Mouse (Mus musculus): ENCODE data around the gene Krt8. TPM values are rescaled to one million over a fixed set of nuclear protein-coding genes. Genes with fewer than 3 reads are reported as not detected.

Krt8 gene
- polyA plus RNA-seq, 1 experiment from 2014 or later: 3.7 TPM

DNA sequence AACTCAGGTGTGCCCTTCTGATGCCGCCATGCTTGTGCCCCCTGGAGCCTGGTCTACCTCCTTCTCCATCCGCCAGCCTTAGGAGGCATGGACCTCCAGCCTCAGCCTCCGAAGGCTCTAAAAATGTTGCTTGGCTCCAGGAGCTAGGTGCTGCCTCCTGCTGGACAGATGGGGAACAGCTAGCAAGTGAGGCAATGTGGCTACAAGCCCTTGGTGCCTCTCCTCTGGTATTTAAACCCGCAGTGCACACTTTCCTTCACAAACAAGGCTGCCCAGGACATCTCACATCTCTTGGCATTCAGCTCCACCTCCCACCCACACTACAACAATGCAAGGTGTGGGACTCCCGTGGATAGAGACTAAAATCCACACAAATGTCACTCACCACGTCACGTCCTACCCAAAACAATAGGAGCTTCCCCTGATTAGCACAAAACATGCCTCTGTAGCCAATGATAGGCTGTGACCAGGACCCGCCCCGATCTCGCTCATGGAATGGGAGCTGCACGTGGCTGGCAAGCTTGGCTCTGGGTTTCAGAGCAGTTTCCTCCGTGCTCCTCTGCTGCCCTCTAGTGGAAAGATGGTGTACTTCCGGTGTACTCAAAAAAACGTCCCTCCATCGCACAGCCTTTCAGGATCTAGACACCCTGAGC lies 20.2 kb downstream of the Krt8 start:
- no peaks in the 10 kb centered on the region for H3K27me3 ChIP-seq (replicated peaks; ENCODE audit: control insufficient read depth, insufficient read depth, low read length)
- H3K9me3 ChIP-seq (replicated peaks; ENCODE audit: control insufficient read depth, low read length): no peaks in the 10 kb centered on the region
- peak; percentile 99 for DNase-seq (ENCODE audit: low spot score)
- no peaks in the 10 kb centered on the region for H3K36me3 ChIP-seq (ENCODE audit: control insufficient read depth, insufficient read depth, low read length)
- H3K4me3 ChIP-seq (ENCODE audit: low read depth, low read length): peak overlapping the region; percentile 21
- H3K4me1 ChIP-seq (ENCODE audit: control insufficient read depth, insufficient read depth, low read length): no peaks in the 10 kb centered on the region
- peak overlapping the region; percentile 46 for H3K4me2 ChIP-seq (ENCODE audit: low read length)
- WGBS: 2% methylated on average over 15 of the region's 15 CpGs
- peak; percentile 98 for ATAC-seq
- peak overlapping the region; percentile 52 for H3K9ac ChIP-seq (ENCODE audit: low read length)
- H3K27ac ChIP-seq (ENCODE audit: low read depth, low read length): peak overlapping the region; percentile 84

DNA sequence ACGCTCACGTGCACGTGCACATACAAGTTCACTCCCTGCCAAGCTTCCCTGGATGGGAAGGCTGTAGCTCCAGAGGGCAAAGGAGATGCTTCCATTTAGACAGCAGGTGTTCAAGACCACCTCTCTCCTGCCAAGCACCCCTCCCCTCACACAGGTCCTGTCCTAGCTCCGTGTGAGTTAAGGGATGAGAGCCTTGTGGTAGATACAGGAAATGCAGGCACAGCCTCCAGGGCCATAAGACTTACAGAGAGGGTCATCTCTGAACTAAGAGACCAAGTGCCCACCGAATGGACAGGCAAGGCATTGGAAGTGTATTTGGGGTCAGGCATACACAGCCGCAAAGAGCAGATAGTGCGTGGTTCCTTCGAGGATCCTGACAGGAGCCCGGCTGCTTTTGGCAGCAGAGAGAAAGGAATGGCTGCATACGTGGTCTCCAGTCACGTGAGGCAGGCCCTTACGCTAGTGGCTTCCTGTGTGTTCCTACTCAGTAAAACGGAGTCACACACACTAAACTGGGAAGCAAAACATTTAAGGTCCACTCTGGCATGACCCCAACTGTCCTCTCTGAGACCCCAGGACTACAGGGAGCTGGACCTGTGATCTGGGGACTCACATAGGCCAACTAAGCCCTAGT lies 20.9 kb downstream of the Krt8 start:
- DNase-seq (ENCODE audit: low spot score): no peak

DNA sequence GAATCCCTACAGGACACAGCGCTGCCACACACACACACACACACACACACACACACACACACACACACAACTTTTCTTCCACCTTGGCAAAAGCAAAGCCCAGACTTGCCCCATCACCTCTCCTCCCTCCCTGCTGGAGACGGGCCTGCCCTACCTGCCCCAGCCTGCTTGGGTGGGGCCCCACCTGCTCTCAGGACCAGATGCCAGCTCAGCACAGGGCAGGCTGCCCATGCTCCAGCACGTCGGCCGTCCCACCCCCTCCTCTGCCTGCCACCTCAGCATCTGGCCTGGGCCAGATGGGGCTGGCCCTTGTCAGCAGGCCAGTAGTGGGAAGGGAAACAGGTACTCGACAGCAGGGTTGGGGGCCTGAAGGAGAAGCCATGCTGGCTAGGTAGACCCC lies 23.4 kb downstream of the Krt8 start:
- H3K4me3 ChIP-seq (ENCODE audit: low read depth, low read length): no peak overlapping the region
- WGBS: 58% methylated on average over 6 of the region's 6 CpGs

More for the DNA sequence above, 20.9 kb downstream of the Krt8 start:
- Histone ChIP-seq H3K4me2 (ENCODE audit: low read length) (peak overlapping the region; percentile 46), H3K4me1 (ENCODE audit: control insufficient read depth, insufficient read depth, low read length) (no peaks in the 10 kb centered on the region), H3K27ac (ENCODE audit: low read depth, low read length) (peak overlapping the region; percentile 84), H3K27me3 (replicated peaks; ENCODE audit: control insufficient read depth, insufficient read depth, low read length) (no peaks in the 10 kb centered on the region), H3K36me3 (ENCODE audit: control insufficient read depth, insufficient read depth, low read length) (no peaks in the 10 kb centered on the region), H3K4me3 (ENCODE audit: low read depth, low read length) (no peak overlapping the region), H3K9me3 (replicated peaks; ENCODE audit: control insufficient read depth, low read length) (no peaks in the 10 kb centered on the region), H3K9ac (ENCODE audit: low read length) (peak overlapping the region; percentile 40; the same call in 1 of the 2 replicates)
- no peak for ATAC-seq
- 81% methylated on average over 13 of the region's 13 CpGs for WGBS

DNA sequence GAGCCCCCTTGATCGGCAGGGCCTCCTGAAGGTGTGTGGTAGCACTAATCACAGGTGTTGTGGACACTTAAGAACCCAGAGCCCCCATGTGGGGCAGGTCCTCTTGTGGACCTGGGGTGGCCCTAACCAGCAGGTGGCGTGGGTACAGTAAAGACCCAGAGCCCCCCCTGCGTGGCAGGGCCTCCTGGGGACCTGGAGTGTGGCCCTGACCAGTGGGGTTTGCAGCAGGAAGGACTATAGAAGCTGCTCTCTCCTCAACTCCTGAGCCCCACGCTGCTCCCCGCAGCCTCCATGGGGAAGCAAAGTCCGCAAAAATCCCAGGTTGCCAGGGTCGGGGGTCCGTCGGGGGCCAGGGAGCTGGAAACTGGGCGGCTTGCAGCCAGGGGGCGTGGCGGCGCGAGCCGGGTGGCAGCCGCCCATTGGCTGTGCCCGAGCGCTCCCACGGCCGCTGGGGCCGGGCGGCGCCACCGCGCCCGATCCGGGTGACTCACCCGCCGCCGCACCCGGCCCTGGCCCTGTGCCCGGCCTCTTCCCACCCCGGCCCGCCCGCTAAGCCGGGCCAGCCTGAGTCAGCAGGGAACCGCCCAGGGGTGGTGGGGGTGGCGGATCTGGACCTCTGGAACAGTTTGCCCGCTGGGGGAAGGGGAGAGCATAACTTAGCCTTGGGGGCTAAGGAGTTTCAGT lies 27.1 kb downstream of the Krt8 start:
- H3K27me3 ChIP-seq (replicated peaks; ENCODE audit: control insufficient read depth, insufficient read depth, low read length): no peaks in the 10 kb centered on the region
- H3K36me3 ChIP-seq (ENCODE audit: control insufficient read depth, insufficient read depth, low read length): no peaks in the 10 kb centered on the region
- peak overlapping the region; percentile 65 for H3K9ac ChIP-seq (ENCODE audit: low read length)
- peak overlapping the region; percentile 67 for H3K4me2 ChIP-seq (ENCODE audit: low read length)
- no peak overlapping the region for H3K27ac ChIP-seq (ENCODE audit: low read depth, low read length)
- H3K4me1 ChIP-seq (ENCODE audit: control insufficient read depth, insufficient read depth, low read length): peaks cover 9% of the 10 kb centered on the region
- ATAC-seq: peak; percentile 86
- DNase-seq (ENCODE audit: low spot score): peak; percentile 78
- H3K9me3 ChIP-seq (replicated peaks; ENCODE audit: control insufficient read depth, low read length): no peaks in the 10 kb centered on the region
- WGBS: 3% methylated on average over 28 of the region's 39 CpGs
- peak overlapping the region; percentile 30 for H3K4me3 ChIP-seq (ENCODE audit: low read depth, low read length)

More for the DNA sequence above, 23.4 kb downstream of the Krt8 start:
- Histone ChIP-seq H3K9me3 (replicated peaks; ENCODE audit: control insufficient read depth, low read length) (no peaks in the 10 kb centered on the region), H3K4me1 (ENCODE audit: control insufficient read depth, insufficient read depth, low read length) (peaks cover 9% of the 10 kb centered on the region), H3K36me3 (ENCODE audit: control insufficient read depth, insufficient read depth, low read length) (no peaks in the 10 kb centered on the region), H3K27ac (ENCODE audit: low read depth, low read length) (no peak overlapping the region), H3K4me2 (ENCODE audit: low read length) (no peak overlapping the region), H3K27me3 (replicated peaks; ENCODE audit: control insufficient read depth, insufficient read depth, low read length) (no peaks in the 10 kb centered on the region), H3K9ac (ENCODE audit: low read length) (no peak overlapping the region)
- no peak for ATAC-seq
- no peak for DNase-seq (ENCODE audit: low spot score)

DNA sequence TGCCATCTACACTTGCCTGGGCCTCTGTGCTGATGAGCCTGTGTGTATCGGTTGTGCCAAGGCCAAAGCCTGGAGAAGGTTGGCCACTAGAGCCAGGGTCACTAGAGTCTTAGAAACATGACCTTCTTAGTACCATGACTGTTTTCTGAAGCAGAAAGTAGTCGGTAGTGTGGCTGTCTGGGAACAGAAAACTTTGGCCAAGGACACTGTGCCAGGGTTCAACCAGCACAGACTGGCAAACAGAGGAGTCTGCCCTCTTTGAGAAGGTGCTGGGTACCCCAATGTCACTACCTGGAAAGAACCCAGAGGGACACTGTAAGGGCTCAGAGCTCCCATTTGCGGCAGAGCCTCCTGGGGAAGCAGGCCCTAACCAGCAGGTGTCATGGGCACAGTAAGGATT lies 27.6 kb downstream of the Krt8 start:
- Histone ChIP-seq H3K27me3 (replicated peaks; ENCODE audit: control insufficient read depth, insufficient read depth, low read length) (no peaks in the 10 kb centered on the region), H3K27ac (ENCODE audit: low read depth, low read length) (no peak overlapping the region), H3K9ac (ENCODE audit: low read length) (peak overlapping the region; percentile 65; the same call in 1 of the 2 replicates), H3K4me2 (ENCODE audit: low read length) (peak overlapping the region; percentile 67; the same call in 1 of the 2 replicates), H3K4me3 (ENCODE audit: low read depth, low read length) (no peak overlapping the region), H3K4me1 (ENCODE audit: control insufficient read depth, insufficient read depth, low read length) (peaks cover 9% of the 10 kb centered on the region), H3K9me3 (replicated peaks; ENCODE audit: control insufficient read depth, low read length) (no peaks in the 10 kb centered on the region), H3K36me3 (ENCODE audit: control insufficient read depth, insufficient read depth, low read length) (no peaks in the 10 kb centered on the region)
- 55% methylated on average over 3 of the region's 3 CpGs for WGBS
- no peak for DNase-seq (ENCODE audit: low spot score)
- no peak for ATAC-seq

DNA sequence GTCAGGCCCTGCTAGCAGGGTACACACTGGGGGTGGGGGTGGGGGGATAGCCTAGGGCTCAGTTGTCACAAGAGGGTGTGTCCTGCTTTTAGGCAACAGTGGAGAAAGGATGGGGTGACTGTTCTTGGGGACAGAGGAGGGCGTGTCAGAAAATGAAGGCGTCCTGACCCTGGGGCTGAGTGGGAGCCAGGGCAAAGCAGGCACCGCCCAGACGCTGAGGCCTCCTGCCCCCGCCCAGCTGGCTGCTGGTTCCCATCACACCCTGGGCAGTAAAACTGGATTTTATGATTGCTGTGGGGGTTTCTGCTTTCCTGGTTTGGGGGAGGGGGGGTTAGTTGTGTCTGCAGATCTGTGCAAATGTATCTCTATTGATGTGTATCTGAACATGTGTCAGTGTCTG lies 28.3 kb downstream of the Krt8 start:
- Histone ChIP-seq H3K27ac (ENCODE audit: low read depth, low read length) (no peak overlapping the region), H3K4me2 (ENCODE audit: low read length) (no peak overlapping the region), H3K4me1 (ENCODE audit: control insufficient read depth, insufficient read depth, low read length) (peaks cover 9% of the 10 kb centered on the region), H3K9ac (ENCODE audit: low read length) (no peak overlapping the region), H3K36me3 (ENCODE audit: control insufficient read depth, insufficient read depth, low read length) (no peaks in the 10 kb centered on the region), H3K27me3 (replicated peaks; ENCODE audit: control insufficient read depth, insufficient read depth, low read length) (no peaks in the 10 kb centered on the region), H3K9me3 (replicated peaks; ENCODE audit: control insufficient read depth, low read length) (no peaks in the 10 kb centered on the region), H3K4me3 (ENCODE audit: low read depth, low read length) (no peak overlapping the region)
- ATAC-seq (no peak), DNase-seq (ENCODE audit: low spot score) (no peak)
- 74% methylated on average over 5 of the region's 5 CpGs for WGBS

DNA sequence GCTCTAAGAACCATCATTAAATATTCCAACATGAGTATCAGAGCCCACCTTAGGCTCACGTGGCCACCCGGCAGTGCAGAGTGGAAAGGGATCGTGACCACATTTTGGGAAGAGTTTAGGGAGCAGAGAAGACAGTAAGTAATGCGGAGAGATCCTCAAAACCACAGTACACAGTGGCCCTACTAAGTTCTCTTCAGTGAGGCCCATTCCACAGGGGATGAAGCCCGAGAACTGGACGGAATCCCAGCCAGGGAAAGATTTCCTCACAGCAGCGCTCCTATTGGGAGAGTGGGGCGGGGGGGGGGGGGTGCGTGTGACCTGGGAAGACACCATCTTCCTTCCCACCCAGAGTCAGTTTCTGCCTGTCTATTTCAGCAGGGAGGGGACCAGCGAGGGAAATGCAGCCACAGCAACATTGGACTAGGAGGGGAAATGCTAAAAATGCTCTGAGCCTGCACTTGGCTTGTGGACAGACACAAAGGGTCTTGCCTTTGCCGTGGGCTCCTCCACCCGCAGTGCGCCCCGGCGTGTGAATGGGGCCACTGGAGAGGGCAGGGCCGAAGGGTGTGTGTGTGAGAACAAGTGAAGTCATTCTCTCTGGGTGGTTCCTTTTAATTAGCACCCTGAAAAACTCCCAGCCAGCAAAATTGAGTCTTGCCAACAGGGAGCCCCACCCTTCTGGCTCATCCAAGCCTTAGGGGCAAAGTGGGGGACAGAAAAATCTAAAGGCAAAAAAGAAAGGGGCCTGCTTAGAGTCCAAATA lies 30.0 kb downstream of the Krt8 start:
- no peaks in the 10 kb centered on the region for H3K9me3 ChIP-seq (replicated peaks; ENCODE audit: control insufficient read depth, low read length)
- peak; percentile 13; the same call in 1 of the 2 replicates for ATAC-seq

DNA sequence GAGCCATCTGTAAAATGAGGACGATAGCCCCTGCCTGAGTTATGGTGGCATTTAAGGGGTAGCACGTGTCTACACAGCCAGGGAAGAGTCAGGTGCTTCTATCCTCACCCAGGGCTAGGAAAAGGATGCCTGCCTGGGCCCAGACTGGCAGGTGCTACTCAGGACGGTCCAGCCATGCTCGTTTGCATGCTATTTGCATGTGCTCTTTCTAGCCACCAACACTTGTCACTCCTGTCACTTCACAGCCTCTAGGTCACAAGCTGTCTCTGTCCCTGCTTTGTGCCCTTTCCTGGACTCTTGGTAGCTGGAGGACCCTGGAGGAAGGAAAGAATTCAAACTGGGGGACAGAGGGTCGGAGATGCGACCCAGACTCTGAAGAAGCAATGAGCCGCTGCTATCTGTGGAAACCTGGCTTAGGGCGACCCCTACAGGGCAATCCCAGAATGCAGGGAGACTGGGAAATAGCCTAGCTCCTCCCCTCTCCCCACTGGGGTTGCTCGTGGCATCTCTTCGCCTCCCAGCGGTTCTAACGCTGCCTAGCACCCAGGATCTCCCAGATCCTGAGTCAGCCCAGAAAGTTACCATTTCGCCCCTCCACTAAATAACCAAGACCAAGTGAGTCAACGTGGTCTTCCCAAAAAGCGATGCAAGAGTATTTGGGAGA lies 30.7 kb downstream of the Krt8 start:
- H3K4me2 ChIP-seq (ENCODE audit: low read length): no peak overlapping the region
- H3K9ac ChIP-seq (ENCODE audit: low read length): no peak overlapping the region
- WGBS: 12% methylated on average over 15 of the region's 15 CpGs
- H3K36me3 ChIP-seq (ENCODE audit: control insufficient read depth, insufficient read depth, low read length): no peaks in the 10 kb centered on the region
- no peak overlapping the region for H3K4me3 ChIP-seq (ENCODE audit: low read depth, low read length)
- no peaks in the 10 kb centered on the region for H3K9me3 ChIP-seq (replicated peaks; ENCODE audit: control insufficient read depth, low read length)
- DNase-seq (ENCODE audit: low spot score) (peak; percentile 95), ATAC-seq (peak; percentile 65)
- no peak overlapping the region for H3K27ac ChIP-seq (ENCODE audit: low read depth, low read length)
- H3K4me1 ChIP-seq (ENCODE audit: control insufficient read depth, insufficient read depth, low read length): peaks cover 9% of the 10 kb centered on the region
- no peaks in the 10 kb centered on the region for H3K27me3 ChIP-seq (replicated peaks; ENCODE audit: control insufficient read depth, insufficient read depth, low read length)

More for the DNA sequence above, 30.0 kb downstream of the Krt8 start:
- no peak overlapping the region for H3K4me3 ChIP-seq (ENCODE audit: low read depth, low read length)
- no peak overlapping the region for H3K9ac ChIP-seq (ENCODE audit: low read length)
- H3K4me1 ChIP-seq (ENCODE audit: control insufficient read depth, insufficient read depth, low read length): peaks cover 9% of the 10 kb centered on the region
- no peak overlapping the region for H3K4me2 ChIP-seq (ENCODE audit: low read length)
- H3K27me3 ChIP-seq (replicated peaks; ENCODE audit: control insufficient read depth, insufficient read depth, low read length): no peaks in the 10 kb centered on the region
- no peak for DNase-seq (ENCODE audit: low spot score)
- no peak overlapping the region for H3K27ac ChIP-seq (ENCODE audit: low read depth, low read length)
- no peaks in the 10 kb centered on the region for H3K36me3 ChIP-seq (ENCODE audit: control insufficient read depth, insufficient read depth, low read length)
- WGBS: 55% methylated on average over 15 of the region's 16 CpGs

All from forebrain, embryonic 14.5 days (tissue).